Mouse (Mus musculus): ENCODE measurements at regions not wholly inside any gene's neighbourhood (a gene's known extent, or its start where the extent isn't known, plus 50 kb on each side); places are given as distances from the start of the nearest gene placed in this dataset.

- 38% methylated on average over 2 of the region's 2 CpGs for WGBS
- DNase-seq = no peak
- Histone ChIP-seq H3K4me1 (ENCODE audit: control insufficient read depth, insufficient read depth, low read length) (no peaks in the 10 kb centered on the region), H3K4me3 (replicated peaks; ENCODE audit: extremely low read depth, low read depth, low read length) (no peak overlapping the region)
- TF ChIP-seq CTCF (IDR thresholded peaks at IDR 0.05; ENCODE audit: insufficient read depth, low read length) (no peak), POLR2A (IDR thresholded peaks at IDR 0.05; ENCODE audit: borderline replicate concordance, extremely low read depth, low read depth, low read length) (no peak)
Observed at GRCm38 (mm10) chr9:14002236-14002635, 174.7 kb downstream of the Fam76b start.

- DNase-seq = no peak
- TF ChIP-seq POLR2A (IDR thresholded peaks at IDR 0.05; ENCODE audit: borderline replicate concordance, extremely low read depth, low read depth, low read length) (no peak), CTCF (IDR thresholded peaks at IDR 0.05; ENCODE audit: insufficient read depth, low read length) (no peak)
- no peaks in the 10 kb centered on the region for H3K4me1 ChIP-seq (ENCODE audit: control insufficient read depth, insufficient read depth, low read length)
- 60% methylated on average over 3 of the region's 3 CpGs for WGBS
- H3K4me3 ChIP-seq (replicated peaks; ENCODE audit: extremely low read depth, low read depth, low read length) = no peak overlapping the region
Observed at GRCm38 (mm10) chr9:14003163-14003562, 175.6 kb downstream of the Fam76b start.

GRCm38 (mm10) chr9:14006233-14006984 lies 178.9 kb downstream of the Fam76b start:
- TF ChIP-seq CTCF (IDR thresholded peaks at IDR 0.05; ENCODE audit: insufficient read depth, low read length) (no peak), POLR2A (IDR thresholded peaks at IDR 0.05; ENCODE audit: borderline replicate concordance, extremely low read depth, low read depth, low read length) (no peak)
- Histone ChIP-seq H3K4me3 (replicated peaks; ENCODE audit: extremely low read depth, low read depth, low read length) (no peak overlapping the region), H3K4me1 (ENCODE audit: control insufficient read depth, insufficient read depth, low read length) (no peaks in the 10 kb centered on the region)
- DNase-seq = no peak
- WGBS = 57% methylated on average over 3 of the region's 3 CpGs

GRCm38 (mm10) chr9:14009451-14009850 lies 181.9 kb downstream of the Fam76b start:
- DNase-seq = no peak
- WGBS = 85% methylated on average over 5 of the region's 5 CpGs
- TF ChIP-seq POLR2A (IDR thresholded peaks at IDR 0.05; ENCODE audit: borderline replicate concordance, extremely low read depth, low read depth, low read length) (no peak), CTCF (IDR thresholded peaks at IDR 0.05; ENCODE audit: insufficient read depth, low read length) (no peak)
- Histone ChIP-seq H3K4me3 (replicated peaks; ENCODE audit: extremely low read depth, low read depth, low read length) (no peak overlapping the region), H3K4me1 (ENCODE audit: control insufficient read depth, insufficient read depth, low read length) (no peaks in the 10 kb centered on the region)

GRCm38 (mm10) chr9:14010261-14010949 lies 182.9 kb downstream of the Fam76b start:
- WGBS = 36% methylated on average over 5 of the region's 5 CpGs
- TF ChIP-seq CTCF (IDR thresholded peaks at IDR 0.05; ENCODE audit: insufficient read depth, low read length) (no peak), POLR2A (IDR thresholded peaks at IDR 0.05; ENCODE audit: borderline replicate concordance, extremely low read depth, low read depth, low read length) (no peak)
- no peak for DNase-seq
- no peaks in the 10 kb centered on the region for H3K4me1 ChIP-seq (ENCODE audit: control insufficient read depth, insufficient read depth, low read length)
- no peak overlapping the region for H3K4me3 ChIP-seq (replicated peaks; ENCODE audit: extremely low read depth, low read depth, low read length)

- no peak for TF ChIP-seq CTCF (IDR thresholded peaks at IDR 0.05; ENCODE audit: insufficient read depth, low read length)
- no peak for TF ChIP-seq POLR2A (IDR thresholded peaks at IDR 0.05; ENCODE audit: borderline replicate concordance, extremely low read depth, low read depth, low read length)
- Histone ChIP-seq H3K4me3 (replicated peaks; ENCODE audit: extremely low read depth, low read depth, low read length) (no peak overlapping the region), H3K4me1 (ENCODE audit: control insufficient read depth, insufficient read depth, low read length) (peaks cover 2% of the 10 kb centered on the region; the same call in 1 of the 2 replicates)
- no peak for DNase-seq
Observed at GRCm38 (mm10) chr9:14024216-14024615, 196.7 kb downstream of the Fam76b start.

GRCm38 (mm10) chr9:14024701-14025100 lies 197.2 kb downstream of the Fam76b start:
- DNase-seq = peak; percentile 6
- H3K4me3 ChIP-seq (replicated peaks; ENCODE audit: extremely low read depth, low read depth, low read length) = no peak overlapping the region
- TF ChIP-seq CTCF (IDR thresholded peaks at IDR 0.05; ENCODE audit: insufficient read depth, low read length) = no peak
- TF ChIP-seq POLR2A (IDR thresholded peaks at IDR 0.05; ENCODE audit: borderline replicate concordance, extremely low read depth, low read depth, low read length) = no peak
- WGBS = 40% methylated on average over 3 of the region's 3 CpGs
- H3K4me1 ChIP-seq (ENCODE audit: control insufficient read depth, insufficient read depth, low read length) = peaks cover 2% of the 10 kb centered on the region; the same call in 1 of the 2 replicates

DNA sequence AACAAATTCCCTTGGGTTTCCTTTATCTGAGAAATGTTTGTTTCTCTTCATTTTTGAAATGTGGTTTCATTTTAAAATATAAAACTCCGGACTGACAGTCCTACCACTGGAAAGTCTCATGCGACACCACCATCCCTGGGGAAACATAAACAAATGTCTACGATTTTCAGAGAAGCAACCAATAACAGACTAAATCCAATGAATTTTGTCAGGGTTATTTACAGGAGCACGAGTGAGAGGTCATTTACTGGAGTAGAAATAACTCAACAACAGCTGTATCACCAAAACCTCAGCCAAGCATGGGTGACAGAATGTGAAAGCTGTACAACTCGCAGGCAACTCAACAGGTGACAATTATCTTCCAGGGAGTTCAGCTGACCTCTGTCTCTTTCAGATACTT lies 200.5 kb downstream of the Fam76b start:
- no peak for DNase-seq
- H3K4me1 ChIP-seq (ENCODE audit: control insufficient read depth, insufficient read depth, low read length) = peaks cover 2% of the 10 kb centered on the region; the same call in 1 of the 2 replicates
- TF ChIP-seq CTCF (IDR thresholded peaks at IDR 0.05; ENCODE audit: insufficient read depth, low read length) (no peak), POLR2A (IDR thresholded peaks at IDR 0.05; ENCODE audit: borderline replicate concordance, extremely low read depth, low read depth, low read length) (no peak)
- no peak overlapping the region for H3K4me3 ChIP-seq (replicated peaks; ENCODE audit: extremely low read depth, low read depth, low read length)
- WGBS = 50% methylated on average over 5 of the region's 5 CpGs

- no peak for DNase-seq
- Histone ChIP-seq H3K4me3 (replicated peaks; ENCODE audit: extremely low read depth, low read depth, low read length) (no peak overlapping the region), H3K4me1 (ENCODE audit: control insufficient read depth, insufficient read depth, low read length) (no peaks in the 10 kb centered on the region)
- 77% methylated on average over 6 of the region's 6 CpGs for WGBS
- TF ChIP-seq CTCF (IDR thresholded peaks at IDR 0.05; ENCODE audit: insufficient read depth, low read length) (no peak), POLR2A (IDR thresholded peaks at IDR 0.05; ENCODE audit: borderline replicate concordance, extremely low read depth, low read depth, low read length) (no peak)
Observed at GRCm38 (mm10) chr9:14031358-14032047, 204.0 kb downstream of the Fam76b start.
